9 mouse cellular contexts compared by ENCODE assay signal in genomic region chr15:10818216-10818615, GRCm38 (mm10).
DNase-seq lines count a peak whose midpoint lies in the region; ATAC-seq lines count a peak whose summit lies in the region.
"Had no signal": no experiment of that assay in that cellular context is flagged by ENCODE, and none has a peak within 500 bp of the region (broad histone marks: within the 10 kb centered on the region; RNA-seq: fewer than 3 reads in every experiment).

No protein-coding gene starts in this region.

- peak; percentile 31; the same call in 1 of the 2 replicates for ATAC-seq in hindbrain, embryonic 14.5 days (ENCODE audit: low FRiP score)
- no peak for ATAC-seq in hindbrain, embryonic 11.5 days (ENCODE audit: low FRiP score)
- peak; percentile 91 for ATAC-seq in intestine, embryonic 16.5 days
- ATAC-seq in liver, embryonic 16.5 days (ENCODE audit: low read depth): peak; percentile 43

- H3K9ac ChIP-seq in hindbrain, embryonic 14.5 days: no peak overlapping the region
- H3K9ac ChIP-seq in hindbrain, embryonic 11.5 days (ENCODE audit: low read depth, low read length): no peak overlapping the region
- no peak overlapping the region for H3K9ac ChIP-seq in intestine, embryonic 16.5 days (ENCODE audit: low read depth, low read length)
- H3K9ac ChIP-seq in liver, embryonic 16.5 days (ENCODE audit: low read depth, low read length): no peak overlapping the region

- no peak overlapping the region for H3K4me2 ChIP-seq in hindbrain, embryonic 14.5 days (replicated peaks)
- H3K4me2 ChIP-seq in hindbrain, embryonic 11.5 days (replicated peaks; ENCODE audit: low read depth, low read length): no peak overlapping the region
- no peak overlapping the region for H3K4me2 ChIP-seq in intestine, embryonic 16.5 days (ENCODE audit: low read depth, low read length)
- no peak overlapping the region for H3K4me2 ChIP-seq in liver, embryonic 16.5 days (ENCODE audit: low read depth, low read length)

- H3K36me3 ChIP-seq in hindbrain, embryonic 14.5 days (replicated peaks; ENCODE audit: control insufficient read depth, insufficient read depth): no peaks in the 10 kb centered on the region
- no peaks in the 10 kb centered on the region for H3K36me3 ChIP-seq in hindbrain, embryonic 11.5 days (ENCODE audit: control insufficient read depth, insufficient read depth, low read length)
- H3K36me3 ChIP-seq in intestine, embryonic 16.5 days (ENCODE audit: control insufficient read depth, insufficient read depth, low read length): no peaks in the 10 kb centered on the region
- no peaks in the 10 kb centered on the region for H3K36me3 ChIP-seq in liver, embryonic 16.5 days (ENCODE audit: control insufficient read depth, insufficient read depth)
- H3K36me3 ChIP-seq: G1E had no signal

- H3K9me3 ChIP-seq in hindbrain, embryonic 14.5 days (ENCODE audit: control insufficient read depth, low read length): no peaks in the 10 kb centered on the region
- no peaks in the 10 kb centered on the region for H3K9me3 ChIP-seq in hindbrain, embryonic 11.5 days (ENCODE audit: control insufficient read depth, low read length)
- H3K9me3 ChIP-seq in intestine, embryonic 16.5 days (ENCODE audit: control insufficient read depth, low read length): no peaks in the 10 kb centered on the region
- H3K9me3 ChIP-seq in liver, embryonic 16.5 days (replicated peaks; ENCODE audit: control insufficient read depth, low read length): no peaks in the 10 kb centered on the region
- H3K9me3 ChIP-seq: G1E had no signal

- WGBS in hindbrain, embryonic 14.5 days: 77% methylated on average over 6 of the region's 6 CpGs
- 76% methylated on average over 6 of the region's 6 CpGs for WGBS in hindbrain, embryonic 11.5 days
- WGBS in intestine, embryonic 16.5 days: 46% methylated on average over 6 of the region's 6 CpGs
- WGBS in liver, embryonic 16.5 days (ENCODE audit: insufficient replicate concordance): 18% methylated on average over 6 of the region's 6 CpGs

- no peaks in the 10 kb centered on the region for H3K27me3 ChIP-seq in hindbrain, embryonic 14.5 days (ENCODE audit: control insufficient read depth, insufficient read depth, low read length)
- no peaks in the 10 kb centered on the region for H3K27me3 ChIP-seq in hindbrain, embryonic 11.5 days (ENCODE audit: control insufficient read depth, insufficient read depth, low read length)
- no peaks in the 10 kb centered on the region for H3K27me3 ChIP-seq in intestine, embryonic 16.5 days (replicated peaks; ENCODE audit: control insufficient read depth, insufficient read depth, low read length)
- H3K27me3 ChIP-seq in liver, embryonic 16.5 days (ENCODE audit: control insufficient read depth, insufficient read depth, low read depth, low read length): no peaks in the 10 kb centered on the region

- intact Hi-C loops in gastrocnemius, postnatal 14 days (cut with DNase I; ENCODE audit: low total_unique reads): no loop called here

- H3K4me1 ChIP-seq in hindbrain, embryonic 14.5 days (replicated peaks; ENCODE audit: control insufficient read depth, insufficient read depth, low read length): no peaks in the 10 kb centered on the region
- H3K4me1 ChIP-seq in hindbrain, embryonic 11.5 days (replicated peaks; ENCODE audit: control insufficient read depth, insufficient read depth, low read length): no peaks in the 10 kb centered on the region
- H3K4me1 ChIP-seq in intestine, embryonic 16.5 days (ENCODE audit: control insufficient read depth, insufficient read depth, low read length): peaks cover 4% of the 10 kb centered on the region
- no peaks in the 10 kb centered on the region for H3K4me1 ChIP-seq in liver, embryonic 16.5 days (ENCODE audit: control insufficient read depth, low read depth, low read length)

- H3K27ac ChIP-seq in hindbrain, embryonic 14.5 days: no peak overlapping the region
- no peak overlapping the region for H3K27ac ChIP-seq in hindbrain, embryonic 11.5 days (ENCODE audit: low read depth, low read length)
- H3K27ac ChIP-seq in intestine, embryonic 16.5 days (ENCODE audit: low read length): peak overlapping the region; percentile 42; the same call in 1 of the 2 replicates
- H3K27ac ChIP-seq in liver, embryonic 16.5 days (ENCODE audit: low read length): no peak overlapping the region

- peak; percentile 28 for DNase-seq in hindbrain, embryonic 14.5 days (ENCODE audit: low spot score)
- DNase-seq in hindbrain, embryonic 11.5 days (ENCODE audit: low spot score): no peak
- DNase-seq in adipocyte (ENCODE audit: low spot score): peak; percentile 91
- peak; percentile 80 for DNase-seq in gastrocnemius, postnatal 14 days
- peak; percentile 66 for DNase-seq in testis, postnatal 10 days (ENCODE audit: low spot score)
- no peak for DNase-seq in neural tube, embryonic 10.5 days (ENCODE audit: extremely low spot score, low spot score)

- no peak overlapping the region for H3K4me3 ChIP-seq in hindbrain, embryonic 14.5 days (replicated peaks; ENCODE audit: low read length)
- no peak overlapping the region for H3K4me3 ChIP-seq in hindbrain, embryonic 11.5 days (ENCODE audit: low read depth, low read length)
- H3K4me3 ChIP-seq in intestine, embryonic 16.5 days (ENCODE audit: low read length): no peak overlapping the region
- no peak overlapping the region for H3K4me3 ChIP-seq in liver, embryonic 16.5 days (ENCODE audit: low read depth, low read length)

Comparison
In these comparisons a context has a peak if more than half of its experiments do, and no peak if none do; other contexts are left out.
1. DNase-seq: peak in hindbrain, embryonic 14.5 days (single experiment), adipocyte (single experiment), gastrocnemius, postnatal 14 days (single experiment) and testis, postnatal 10 days (single experiment); none in hindbrain, embryonic 11.5 days (single experiment) and neural tube, embryonic 10.5 days (single experiment).